In genomic region chr3:21649885-21650469, GRCm38 (mm10) we compare ENCODE assay signal across 23 mouse cellular contexts.
DNase-seq lines count a peak whose midpoint lies in the region; ATAC-seq and TF ChIP-seq lines count a peak whose summit lies in the region.
"Had no signal": no experiment of that assay in that cellular context is flagged by ENCODE, and none has a peak within 500 bp of the region (broad histone marks: within the 10 kb centered on the region; RNA-seq: fewer than 3 reads in every experiment).

No protein-coding gene starts in this region.

- DNase-seq in frontal cortex, postnatal 14 days (ENCODE audit: low spot score in 2 of 2), result no peak
- no peak for DNase-seq in heart, adult 8-10 months (ENCODE audit: low spot score)
- peak; percentile 23 for DNase-seq in lung, embryonic 14.5 days
- DNase-seq in lung, postnatal 10 days, result no peak
- DNase-seq in forebrain, embryonic 10.5 days (ENCODE audit: extremely low spot score, low spot score), result no peak
- DNase-seq: adrenal gland, postnatal 10 days; cerebellum, postnatal 10 days; forebrain, postnatal 0 days; gastrocnemius, postnatal 36 days; heart, postnatal 36 days; kidney, adult 2 months; kidney, postnatal 14 days; liver; lung, adult 18-20 months; spleen, adult 18-20 months had no signal

- ATAC-seq in frontal cortex, adult (ENCODE audit: low TSS enrichment), result peak; percentile 71; the same call in 1 of the 2 replicates
- no peak for ATAC-seq in heart, embryonic 15.5 days (replicated peaks; ENCODE audit: insufficient number of reproducible peaks, insufficient read depth, low FRiP score, low read depth)
- no peak for ATAC-seq in lung, embryonic 14.5 days (ENCODE audit: insufficient read depth)
- ATAC-seq: activated CD4-positive, CD25-positive, alpha-beta regulatory T cell, adult 4 months; CD4-positive, CD25-positive, alpha-beta regulatory T cell, adult 4 months; forebrain, postnatal 0 days; hindbrain, postnatal 0 days; midbrain, embryonic 13.5 days had no signal

- H3K27ac ChIP-seq in heart, embryonic 15.5 days, result no peak overlapping the region
- no peak overlapping the region for H3K27ac ChIP-seq in lung, embryonic 14.5 days (ENCODE audit: low read depth)
- no peak overlapping the region for H3K27ac ChIP-seq in forebrain, embryonic 10.5 days
- H3K27ac ChIP-seq: embryonic facial prominence, embryonic 13.5 days; hindbrain, postnatal 0 days; midbrain, embryonic 13.5 days had no signal

- H3K36me3 ChIP-seq in heart, embryonic 15.5 days, result no peaks in the 10 kb centered on the region
- H3K36me3 ChIP-seq in lung, embryonic 14.5 days (ENCODE audit: insufficient read depth), result no peaks in the 10 kb centered on the region
- H3K36me3 ChIP-seq in myocyte (ENCODE audit: control insufficient read depth, insufficient read depth), result no peaks in the 10 kb centered on the region
- no peaks in the 10 kb centered on the region for H3K36me3 ChIP-seq in forebrain, embryonic 10.5 days (replicated peaks)
- H3K36me3 ChIP-seq: embryonic facial prominence, embryonic 13.5 days; midbrain, embryonic 13.5 days had no signal

- no peaks in the 10 kb centered on the region for H3K27me3 ChIP-seq in heart, embryonic 15.5 days
- no peaks in the 10 kb centered on the region for H3K27me3 ChIP-seq in lung, embryonic 14.5 days (ENCODE audit: insufficient read depth, low read length)
- no peaks in the 10 kb centered on the region for H3K27me3 ChIP-seq in myocyte (ENCODE audit: control insufficient read depth, insufficient read depth, insufficient read length)
- H3K27me3 ChIP-seq in forebrain, embryonic 10.5 days (ENCODE audit: poor library complexity, severe bottlenecking), result no peaks in the 10 kb centered on the region
- H3K27me3 ChIP-seq: embryonic facial prominence, embryonic 13.5 days; midbrain, embryonic 13.5 days had no signal

- no peak for TF ChIP-seq CTCF in lung, embryonic 14.5 days (IDR thresholded peaks at IDR 0.05; ENCODE audit: low read depth)

- TF ChIP-seq POLR2A in myocyte (IDR thresholded peaks at IDR 0.05; ENCODE audit: insufficient read length, low read depth), result no peak

- no peaks in the 10 kb centered on the region for H3K79me2 ChIP-seq in myocyte (ENCODE audit: control insufficient read depth, insufficient read depth)

- 0 out of 2 replicates have a peak overlapping the region, but pooled peaks have one; percentile 17 for H3K4me3 ChIP-seq in heart, embryonic 15.5 days
- no peak overlapping the region for H3K4me3 ChIP-seq in lung, embryonic 14.5 days (ENCODE audit: low read depth, low read length)
- H3K4me3 ChIP-seq in myocyte, result no peak overlapping the region
- no peak overlapping the region for H3K4me3 ChIP-seq in forebrain, embryonic 10.5 days
- H3K4me3 ChIP-seq: embryonic facial prominence, embryonic 13.5 days; midbrain, embryonic 13.5 days had no signal

- H3ac ChIP-seq in myocyte (ENCODE audit: control insufficient read depth, insufficient read length), result no peak overlapping the region

- H3K9me3 ChIP-seq in heart, embryonic 15.5 days (replicated peaks), result no peaks in the 10 kb centered on the region
- H3K9me3 ChIP-seq in lung, embryonic 14.5 days (ENCODE audit: low read depth, low read length), result no peaks in the 10 kb centered on the region
- H3K9me3 ChIP-seq in forebrain, embryonic 10.5 days, result no peaks in the 10 kb centered on the region
- H3K9me3 ChIP-seq: embryonic facial prominence, embryonic 13.5 days; midbrain, embryonic 13.5 days had no signal

- H3K4me2 ChIP-seq in heart, embryonic 15.5 days, result 0 out of 2 replicates have a peak overlapping the region, but pooled peaks have one; percentile 7
- no peak overlapping the region for H3K4me2 ChIP-seq in lung, embryonic 14.5 days
- H3K4me2 ChIP-seq in myocyte (ENCODE audit: low read depth), result peak overlapping the region; percentile 7
- H3K4me2 ChIP-seq: embryonic facial prominence, embryonic 13.5 days; midbrain, embryonic 13.5 days had no signal

- H3K4me1 ChIP-seq in heart, embryonic 15.5 days (replicated peaks), result peaks cover 3% of the 10 kb centered on the region; the same call in 1 of the 2 replicates
- H3K4me1 ChIP-seq in lung, embryonic 14.5 days (ENCODE audit: insufficient read depth), result no peaks in the 10 kb centered on the region
- H3K4me1 ChIP-seq in forebrain, embryonic 10.5 days, result no peaks in the 10 kb centered on the region
- H3K4me1 ChIP-seq: embryonic facial prominence, embryonic 13.5 days; midbrain, embryonic 13.5 days had no signal

- H3K9ac ChIP-seq in heart, embryonic 15.5 days, result no peak overlapping the region
- no peak overlapping the region for H3K9ac ChIP-seq in lung, embryonic 14.5 days
- H3K9ac ChIP-seq: embryonic facial prominence, embryonic 13.5 days; forebrain, postnatal 0 days; midbrain, embryonic 13.5 days had no signal

- WGBS in heart, embryonic 15.5 days, result 30% methylated on average over 8 of the region's 8 CpGs
- WGBS in lung, embryonic 14.5 days, result 35% methylated on average over 8 of the region's 8 CpGs
- WGBS in forebrain, embryonic 10.5 days, result 91% methylated on average over 8 of the region's 8 CpGs

TF ChIP-seq in myocyte, 11 proteins besides CTCF, POLR2A, EP300 and RAD21:
- TF ChIP-seq MYOD1 (IDR thresholded peaks at IDR 0.05; ENCODE audit: control insufficient read depth in 1 of 3, insufficient read length in 2 of 3, low read depth in 2 of 3) (peak; percentile 2 to 54 (median 30)), REST (IDR thresholded peaks at IDR 0.05; ENCODE audit: insufficient read depth, insufficient read length) (no peak), POLR2AphosphoS2 (IDR thresholded peaks at IDR 0.05; ENCODE audit: insufficient read length, low read depth) (no peak), MYOG (IDR thresholded peaks at IDR 0.05; ENCODE audit: control insufficient read depth in 1 of 3, insufficient read depth in 1 of 3, insufficient read length in 2 of 3, low read depth in 2 of 3) (peak in 1 of 3 experiments; percentile 91), SRF (IDR thresholded peaks at IDR 0.05; ENCODE audit: control insufficient read depth, insufficient read length, low read depth) (no peak), CEBPB (IDR thresholded peaks at IDR 0.05; ENCODE audit: insufficient read depth, poor library complexity, severe bottlenecking) (no peak)
